Mouse (Mus musculus) left cerebral cortex, postnatal 10 days (tissue): ENCODE results near the gene Tmprss3. TPM values are rescaled to one million over a fixed set of nuclear protein-coding genes. Genes with fewer than 3 reads are reported as not detected.

Experiments used
- DNase-seq, 2 experiments: peaks; one replicate each; pipeline ENCODE4 v3.0.0; 2021 to 2022; ENCODE audit warnings: low spot score in 2 of 2, mixed read lengths in 1 of 2; ENCODE audit errors: extremely low spot score in 1 of 2
- intact Hi-C: fragments of 180-260 bp; cut with DNase I; formaldehyde crosslinking; loops from one replicate; pipeline ENCODE4 v1.15.1; 2025
- total RNA-seq, 2 experiments: library from RNA; stranded (reverse); gene quantifications; 2 replicates each; pipeline ENCODE4 v1.2.3; 2021

Gene Tmprss3
- total RNA-seq, 2 experiments from 2014 or later = not detected

DNA sequence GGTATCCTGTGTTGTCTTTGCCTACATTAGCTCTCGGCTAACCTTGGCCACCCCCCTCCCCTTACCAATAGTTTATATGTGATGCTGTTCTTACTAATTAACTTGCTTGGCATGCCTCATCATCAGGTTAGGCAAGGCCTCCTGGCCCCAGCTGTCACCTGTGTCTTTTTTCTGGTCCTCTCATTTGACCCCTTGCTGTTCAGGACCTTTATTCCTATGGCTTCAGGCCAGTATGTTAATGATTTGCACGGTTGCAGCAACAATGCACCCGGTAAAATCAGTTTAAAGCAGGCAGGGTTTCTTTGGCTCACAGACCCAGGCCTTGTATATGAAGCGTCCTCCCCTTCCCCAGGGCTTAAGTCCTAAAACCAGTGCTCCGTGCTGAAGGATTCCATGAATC, 46.3 kb downstream of the Tmprss3 start:
- no peak for DNase-seq
- intact Hi-C loops = no loop called here

DNA sequence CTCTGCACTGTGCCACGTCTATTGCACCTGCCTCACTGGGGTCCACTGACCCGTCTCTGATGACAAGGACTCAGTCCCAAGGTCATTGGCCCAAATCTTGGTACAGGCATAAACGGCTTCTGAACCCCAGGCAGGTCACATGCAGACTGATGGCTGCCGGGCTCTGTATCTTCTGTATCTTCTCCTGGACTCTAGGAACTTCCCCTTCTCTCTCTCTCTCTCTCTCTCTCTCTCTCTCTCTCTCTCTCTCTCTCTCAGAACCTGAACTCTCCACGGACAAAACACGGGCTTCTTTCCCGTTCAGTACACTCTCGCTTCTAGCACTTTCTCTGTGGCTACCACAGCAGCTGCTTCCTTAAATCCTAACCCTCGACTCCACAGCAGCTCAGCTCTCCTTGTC, 52.8 kb downstream of the Tmprss3 start:
- no peak for DNase-seq
- intact Hi-C loops = no loop called here

DNA sequence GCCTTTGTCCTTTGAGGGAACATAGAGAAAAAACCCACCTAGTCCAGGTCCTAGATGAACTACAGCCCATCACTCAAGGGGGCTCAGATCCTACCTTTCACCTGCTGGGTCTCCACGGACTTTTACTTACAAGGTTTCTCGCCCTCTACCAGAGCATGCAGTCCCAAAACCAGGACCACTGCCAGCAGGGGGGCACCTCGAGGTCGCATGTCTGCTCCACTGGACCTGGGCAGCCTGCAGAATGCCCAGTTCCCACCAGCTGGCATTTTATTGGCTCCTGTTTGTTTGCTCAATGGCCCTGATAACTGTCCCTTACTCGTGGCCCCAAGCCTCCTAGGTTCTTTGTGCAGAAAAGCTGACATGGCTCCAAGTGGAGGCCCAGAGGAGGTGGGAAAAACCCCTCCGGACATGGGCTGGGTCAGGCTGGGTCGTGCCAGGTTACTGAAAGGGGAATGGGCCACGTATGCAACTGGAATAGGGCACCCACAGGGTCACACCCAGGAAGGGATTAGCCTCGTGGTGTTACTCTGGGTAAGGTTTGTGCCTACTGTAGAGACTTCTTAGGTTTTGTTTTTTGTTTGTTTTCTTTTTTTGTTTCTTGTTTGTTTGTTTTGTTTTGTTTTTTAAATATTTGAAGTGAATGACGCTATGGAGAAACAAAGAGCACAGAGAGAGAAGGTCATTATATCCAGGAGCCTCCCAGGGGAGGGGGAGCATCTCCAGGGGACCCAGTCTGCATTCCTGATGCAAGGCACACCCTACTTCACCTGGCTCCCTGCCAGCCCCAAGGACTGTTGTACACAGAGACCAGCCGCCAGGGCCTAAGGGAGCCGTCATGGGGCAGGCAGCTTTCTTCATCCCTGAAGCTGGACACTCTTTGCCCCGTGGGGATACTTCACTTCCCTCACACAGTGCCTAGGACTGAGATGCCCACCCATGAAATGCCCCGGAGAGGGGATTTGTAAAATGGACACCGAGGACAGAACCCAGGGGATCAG, 54.4 kb downstream of the Tmprss3 start, which contains the start of gene Tff2:
Gene Tff2 (minus strand): TSS at position 243 of the 998 bp plus-strand sequence.
- DNase-seq = peak in 1 of 2 experiments; percentile 44
- intact Hi-C loops = no loop called here

DNA sequence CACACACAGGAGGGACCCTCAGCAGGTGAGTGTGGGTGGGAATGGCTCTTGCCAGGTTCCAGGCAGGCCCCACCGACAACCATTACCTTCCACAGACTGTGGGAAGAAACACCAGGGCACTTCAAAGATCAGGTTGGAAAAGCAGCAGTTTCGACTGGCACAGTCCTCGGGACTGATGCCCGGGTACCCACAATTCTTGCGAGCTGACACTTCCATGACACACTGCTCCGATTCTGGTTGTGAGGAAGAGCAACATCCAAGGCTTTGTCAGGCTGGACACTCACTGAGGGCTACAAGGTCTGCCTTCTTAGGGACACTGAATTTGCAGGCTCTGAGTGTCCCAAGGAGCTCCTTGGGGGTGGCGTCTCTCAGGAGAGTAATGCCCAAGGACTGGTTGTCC, 56.7 kb downstream of the Tmprss3 start:
- DNase-seq = no peak
- intact Hi-C loops = no loop called here

DNA sequence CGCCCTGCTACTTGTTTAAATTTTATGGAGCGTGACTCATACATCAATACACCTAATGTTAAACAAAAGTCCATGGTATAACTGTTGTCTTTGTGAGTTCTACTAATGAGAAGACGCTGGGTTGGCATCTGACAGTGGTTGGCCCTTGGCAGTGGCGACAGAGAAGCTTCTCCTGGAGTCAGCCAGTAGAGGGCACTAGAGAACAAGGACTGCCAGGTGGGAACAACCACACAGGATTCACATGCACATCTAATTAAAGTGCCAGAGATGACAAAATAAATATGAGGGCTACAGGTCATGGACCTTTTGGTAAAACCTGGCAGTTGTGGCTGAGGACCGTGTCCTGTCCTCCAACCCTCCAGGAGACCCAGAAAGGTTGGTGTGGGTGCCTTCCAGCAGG, 60.4 kb downstream of the Tmprss3 start:
- DNase-seq = peak; percentile 46 to 59
- intact Hi-C loops = loop anchor here (5.0 to 10.0 kb wide), 2 partner anchors 49 to 136 kb away; partner anchors contain the start of gene Rsph1

DNA sequence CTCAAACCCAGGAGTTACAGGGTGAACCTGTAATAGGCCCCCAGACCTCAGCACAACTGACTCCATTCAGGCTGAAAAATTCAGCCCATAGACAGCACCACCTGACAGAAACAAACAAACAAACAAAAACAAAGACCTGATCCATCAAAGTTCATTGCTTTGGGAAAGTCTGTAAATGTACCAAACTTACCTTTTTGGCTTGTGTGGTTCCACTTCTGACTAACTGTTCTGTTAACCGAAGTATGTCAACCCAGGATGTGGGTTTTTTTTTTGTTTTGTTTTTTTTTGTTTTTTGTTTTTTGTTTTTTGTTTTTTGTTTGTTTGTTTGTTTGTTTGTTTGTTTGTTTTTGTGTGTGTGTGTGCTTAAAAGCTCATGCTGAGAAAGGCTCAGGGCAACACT, 62.0 kb downstream of the Tmprss3 start:
- DNase-seq = no peak
- intact Hi-C loops = loop anchor here (5.0 to 10.0 kb wide), 2 partner anchors 50 to 138 kb away; partner anchors contain the start of gene Rsph1

DNA sequence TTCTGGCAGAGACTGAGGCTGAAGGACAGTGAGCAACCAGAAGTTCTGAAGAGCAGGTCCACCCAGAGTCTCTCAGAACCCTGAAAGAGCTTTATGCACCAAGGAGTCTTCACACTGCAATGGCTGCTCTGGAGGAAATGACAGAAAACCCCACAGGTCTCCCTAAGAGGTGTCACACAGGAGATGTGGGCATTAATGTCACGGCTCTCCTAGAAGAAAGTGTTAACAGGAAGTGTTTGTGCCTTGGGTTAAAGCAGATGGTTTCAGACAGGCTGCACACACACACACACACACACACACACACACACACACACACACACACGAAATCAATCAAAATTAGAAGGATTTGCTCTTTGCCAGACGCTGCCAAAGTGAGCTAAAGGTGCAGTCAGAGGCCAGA, 62.5 kb downstream of the Tmprss3 start:
- DNase-seq = no peak
- intact Hi-C loops = loop anchor here (5.0 to 10.0 kb wide), 2 partner anchors 51 to 139 kb away; partner anchors contain the start of gene Rsph1

DNA sequence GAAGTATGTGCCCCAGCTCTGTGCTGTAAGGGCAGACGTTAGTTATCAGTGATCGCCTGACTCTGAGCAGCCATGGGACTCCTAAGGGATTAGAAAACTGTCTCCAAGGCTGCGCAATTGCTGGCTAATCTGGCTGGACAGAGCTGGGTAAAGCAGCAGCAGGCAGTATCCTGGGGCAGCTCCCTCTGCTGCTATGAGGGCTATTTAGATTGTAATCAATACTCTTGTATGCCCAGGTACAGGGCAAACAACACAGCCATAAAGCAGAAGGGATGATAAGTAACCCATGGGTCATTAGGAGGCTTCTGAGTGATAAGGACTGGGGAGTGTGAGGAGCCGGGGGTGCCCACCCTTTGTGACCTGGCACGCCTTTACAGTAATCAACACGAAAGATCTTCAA, 63.9 kb downstream of the Tmprss3 start:
- intact Hi-C loops = loop anchor here (5.0 to 10.0 kb wide), 2 partner anchors 52 to 140 kb away; partner anchors contain the start of gene Rsph1
- no peak for DNase-seq

DNA sequence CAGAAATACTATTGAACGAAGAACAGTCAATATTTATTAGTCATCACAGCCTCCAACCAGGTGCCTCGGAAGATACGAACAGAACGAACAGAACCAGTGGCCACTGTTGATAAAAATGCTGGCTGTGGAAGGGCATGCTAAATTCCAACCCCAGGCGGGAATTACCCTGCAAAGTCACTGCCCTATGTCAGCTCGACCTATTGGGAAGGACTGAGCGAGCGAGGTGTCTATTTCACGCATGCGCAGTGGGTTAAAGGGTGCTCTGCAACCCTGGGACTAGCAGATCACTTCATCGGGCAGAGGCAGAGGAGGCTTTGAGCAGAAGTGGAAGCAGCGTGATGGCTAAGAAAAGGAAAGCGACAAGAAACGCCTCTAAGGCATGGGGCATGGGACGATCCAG, 65.0 kb downstream of the Tmprss3 start:
- intact Hi-C loops = loop anchor here (10.0 kb wide), 1 partner anchor 141 kb away; the partner anchor contains the start of gene Rsph1
- no peak for DNase-seq

DNA sequence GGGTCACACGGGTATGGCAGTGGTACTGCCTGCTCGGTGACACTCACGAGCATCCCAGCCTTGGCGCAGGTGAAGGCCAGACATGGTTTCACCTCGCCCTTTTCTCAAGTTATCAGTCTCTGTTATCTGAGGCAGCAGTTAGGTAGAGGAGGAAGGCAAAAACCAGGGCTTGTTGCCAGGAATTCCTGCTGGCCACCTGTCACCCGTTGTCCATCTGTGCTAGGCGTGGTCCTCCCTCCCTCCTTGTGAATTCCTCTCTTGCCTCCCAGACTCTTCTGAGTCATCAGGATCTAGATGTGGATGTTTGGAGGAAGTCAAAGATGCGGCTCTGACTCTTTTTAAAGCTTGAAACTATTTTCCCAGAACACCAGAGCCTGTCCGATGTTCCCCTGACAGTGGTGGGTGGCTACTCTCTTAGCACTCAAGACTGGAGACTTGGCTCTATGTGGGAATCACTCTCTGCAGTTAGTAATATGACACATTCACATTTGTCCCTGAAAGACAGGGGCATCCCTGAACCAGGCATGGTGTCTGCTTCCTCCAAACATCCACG, 67.4 kb downstream of the Tmprss3 start:
- DNase-seq = no peak
- intact Hi-C loops = loop anchor here (10.0 kb wide), 1 partner anchor 143 kb away; the partner anchor contains the start of gene Rsph1

DNA sequence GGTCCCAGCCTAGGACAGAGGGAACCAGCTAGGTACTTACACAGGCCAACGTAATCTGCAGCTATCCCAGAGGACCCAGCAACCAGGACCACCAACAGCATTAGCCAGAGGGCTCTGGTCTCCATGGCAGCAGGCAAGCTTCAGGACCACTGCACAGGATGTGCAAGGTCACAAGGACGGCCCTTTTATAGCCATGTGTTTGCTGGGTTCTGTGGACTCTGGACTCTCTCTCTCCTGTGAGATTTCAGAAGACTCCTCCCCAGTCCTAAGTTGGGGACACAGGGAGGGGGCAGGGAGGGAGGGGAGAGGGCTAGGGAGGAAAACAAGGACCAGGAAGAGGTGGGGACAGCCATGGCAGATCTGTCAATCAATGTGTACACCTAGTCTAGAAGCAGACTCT, 69.3 kb downstream of the Tmprss3 start, which contains the start of gene Tff3:
Gene Tff3 (minus strand): TSS at position 195 of the 400 bp plus-strand sequence.
- intact Hi-C loops = loop anchor here (10.0 kb wide), 1 partner anchor 355 kb away; no protein-coding TSS in a partner anchor
- DNase-seq = no peak

Other genes starting within 250 kb of the Tmprss3 start
- gene Umodl1, start 244.3 kb downstream of the Tmprss3 start, total RNA-seq = under 1 TPM; 0.08 to 0.09 TPM
- gene Abcg1, start 141.3 kb downstream of the Tmprss3 start, total RNA-seq = 10 to 100 TPM; 26.4 to 33.2 TPM
- not detected for gene Tff3, start 69.3 kb downstream of the Tmprss3 start, total RNA-seq
- not detected for gene Tff2, start 54.7 kb downstream of the Tmprss3 start, total RNA-seq
- not detected for gene Tff1, start 33.7 kb downstream of the Tmprss3 start, total RNA-seq
- not detected for gene Ubash3a, start 8.9 kb upstream of the Tmprss3 start, total RNA-seq
- 10 to 100 TPM; 12.1 to 14.2 TPM for gene Rsph1, start 78.4 kb upstream of the Tmprss3 start, total RNA-seq
- gene Slc37a1, start 87.8 kb upstream of the Tmprss3 start, total RNA-seq = 1 to 10 TPM; 6.7 to 7.5 TPM
- 10 to 100 TPM; 32.8 to 41.4 TPM for gene Pde9a, start 187.2 kb upstream of the Tmprss3 start, total RNA-seq